Mouse (Mus musculus): ENCODE data around the gene Ppp1r12b. TPM values are rescaled to one million over a fixed set of nuclear protein-coding genes. Genes with fewer than 3 reads are reported as not detected.
"Not testable (repeated sequence)": the region's sequence is repeated elsewhere in the genome, so short reads cannot be mapped to it uniquely, and the experiment has no call there.

The Ppp1r12b gene
- total RNA-seq, 2 experiments from 2014 or later: 67.8 to 74.7 TPM

GRCm38 (mm10) chr1:134852797-134853196 lies 102.9 kb downstream of the Ppp1r12b start:
- DNase-seq (ENCODE audit: low spot score in 2 of 2): no peak

- no peak for DNase-seq (ENCODE audit: low spot score in 2 of 2)
Observed at GRCm38 (mm10) chr1:134851211-134851610, 104.5 kb downstream of the Ppp1r12b start.

- no peak for DNase-seq (ENCODE audit: low spot score in 2 of 2)
Observed at GRCm38 (mm10) chr1:134850361-134850760, 105.4 kb downstream of the Ppp1r12b start.

- no peak for DNase-seq (ENCODE audit: low spot score in 2 of 2)
Observed at GRCm38 (mm10) chr1:134847851-134848250, 107.9 kb downstream of the Ppp1r12b start.

GRCm38 (mm10) chr1:134846295-134846988 lies 109.3 kb downstream of the Ppp1r12b start:
- DNase-seq (ENCODE audit: low spot score in 2 of 2): no peak

- DNase-seq (ENCODE audit: low spot score in 2 of 2): no peak
Observed at GRCm38 (mm10) chr1:134843369-134843768, 112.4 kb downstream of the Ppp1r12b start.

- no peak for DNase-seq (ENCODE audit: low spot score in 2 of 2)
Observed at GRCm38 (mm10) chr1:134836909-134837480, 118.7 kb downstream of the Ppp1r12b start.

- not testable (repeated sequence) for DNase-seq (ENCODE audit: low spot score in 2 of 2)
Observed at GRCm38 (mm10) chr1:134830881-134831280, 124.9 kb downstream of the Ppp1r12b start.

GRCm38 (mm10) chr1:134829635-134830034 lies 126.1 kb downstream of the Ppp1r12b start:
- peak in 1 of 2 experiments; percentile 70 for DNase-seq (ENCODE audit: low spot score in 2 of 2)

- no peak for DNase-seq (ENCODE audit: low spot score in 2 of 2)
Observed at GRCm38 (mm10) chr1:134824896-134825295, 130.8 kb downstream of the Ppp1r12b start.

- no peak for DNase-seq (ENCODE audit: low spot score in 2 of 2)
Observed at GRCm38 (mm10) chr1:134823842-134824241, 131.9 kb downstream of the Ppp1r12b start.

- no peak for DNase-seq (ENCODE audit: low spot score in 2 of 2)
Observed at GRCm38 (mm10) chr1:134823323-134823722, 132.4 kb downstream of the Ppp1r12b start.

- DNase-seq (ENCODE audit: low spot score in 2 of 2): no peak
Observed at GRCm38 (mm10) chr1:134820882-134821281, 134.9 kb downstream of the Ppp1r12b start.

- DNase-seq (ENCODE audit: low spot score in 2 of 2): no peak
Observed at GRCm38 (mm10) chr1:134819196-134819595, 136.5 kb downstream of the Ppp1r12b start.

- no peak for DNase-seq (ENCODE audit: low spot score in 2 of 2)
Observed at GRCm38 (mm10) chr1:134818716-134819115, 137.0 kb downstream of the Ppp1r12b start.

GRCm38 (mm10) chr1:134817916-134818595 lies 137.7 kb downstream of the Ppp1r12b start:
- no peak for DNase-seq (ENCODE audit: low spot score in 2 of 2)

GRCm38 (mm10) chr1:134817120-134817519 lies 138.6 kb downstream of the Ppp1r12b start:
- DNase-seq (ENCODE audit: low spot score in 2 of 2): no peak

- no peak for DNase-seq (ENCODE audit: low spot score in 2 of 2)
Observed at GRCm38 (mm10) chr1:134816617-134817016, 139.1 kb downstream of the Ppp1r12b start.

- no peak for DNase-seq (ENCODE audit: low spot score in 2 of 2)
Observed at GRCm38 (mm10) chr1:134815748-134816147, 140.0 kb downstream of the Ppp1r12b start.

GRCm38 (mm10) chr1:134805471-134805870 lies 150.3 kb downstream of the Ppp1r12b start:
- DNase-seq (ENCODE audit: low spot score in 2 of 2): no peak

GRCm38 (mm10) chr1:134804373-134804772 lies 151.4 kb downstream of the Ppp1r12b start:
- no peak for DNase-seq (ENCODE audit: low spot score in 2 of 2)

Measured in layer of hippocampus, postnatal 14 days (tissue).